Mouse (Mus musculus): ENCODE data around the gene Lrmda. TPM values are rescaled to one million over a fixed set of nuclear protein-coding genes. Genes with fewer than 3 reads are reported as not detected.

The Lrmda gene
- total and polyA plus RNA-seq, 2 experiments from 2014 or later = 0.18 TPM; not detected in 1

- H3K36me3 ChIP-seq (ENCODE audit: insufficient read depth) = no peaks in the 10 kb centered on the region
- no peak for DNase-seq
- no peak for ATAC-seq
- no peak overlapping the region for H3K4me3 ChIP-seq (ENCODE audit: low read depth, low read length)
- no peak overlapping the region for H3K9ac ChIP-seq
- no peaks in the 10 kb centered on the region for H3K4me1 ChIP-seq (ENCODE audit: insufficient read depth)
- H3K27ac ChIP-seq (ENCODE audit: low read depth, low read length) = no peak overlapping the region
- H3K9me3 ChIP-seq (ENCODE audit: low read length) = no peaks in the 10 kb centered on the region
- 32% methylated on average over 5 of the region's 5 CpGs for WGBS
- H3K4me2 ChIP-seq (ENCODE audit: low read depth) = no peak overlapping the region
- no peaks in the 10 kb centered on the region for H3K27me3 ChIP-seq (ENCODE audit: insufficient read depth, low read length)
- TF ChIP-seq CTCF (IDR thresholded peaks at IDR 0.05; ENCODE audit: low read depth) = no peak
Observed at GRCm38 (mm10) chr14:22673581-22673980, 654.1 kb downstream of the Lrmda start.

GRCm38 (mm10) chr14:22679008-22679704 lies 659.6 kb downstream of the Lrmda start:
- TF ChIP-seq CTCF (IDR thresholded peaks at IDR 0.05; ENCODE audit: low read depth) = no peak
- no peak overlapping the region for H3K9ac ChIP-seq
- no peaks in the 10 kb centered on the region for H3K4me1 ChIP-seq (ENCODE audit: insufficient read depth)
- no peaks in the 10 kb centered on the region for H3K9me3 ChIP-seq (ENCODE audit: low read length)
- no peak overlapping the region for H3K4me3 ChIP-seq (ENCODE audit: low read depth, low read length)
- no peak overlapping the region for H3K27ac ChIP-seq (ENCODE audit: low read depth, low read length)
- WGBS = 29% methylated on average over 5 of the region's 5 CpGs
- no peak for ATAC-seq
- H3K4me2 ChIP-seq (ENCODE audit: low read depth) = no peak overlapping the region
- no peak for DNase-seq
- no peaks in the 10 kb centered on the region for H3K36me3 ChIP-seq (ENCODE audit: insufficient read depth)
- H3K27me3 ChIP-seq (ENCODE audit: insufficient read depth, low read length) = no peaks in the 10 kb centered on the region; the same call in 1 of the 2 replicates

- no peak for DNase-seq
- 18% methylated on average over 9 of the region's 9 CpGs for WGBS
- Histone ChIP-seq H3K27ac (ENCODE audit: low read depth, low read length) (no peak overlapping the region), H3K4me2 (ENCODE audit: low read depth) (no peak overlapping the region), H3K4me1 (ENCODE audit: insufficient read depth) (no peaks in the 10 kb centered on the region), H3K36me3 (ENCODE audit: insufficient read depth) (no peaks in the 10 kb centered on the region), H3K9me3 (ENCODE audit: low read length) (no peaks in the 10 kb centered on the region), H3K4me3 (ENCODE audit: low read depth, low read length) (no peak overlapping the region), H3K9ac (no peak overlapping the region), H3K27me3 (ENCODE audit: insufficient read depth, low read length) (no peaks in the 10 kb centered on the region; the same call in 1 of the 2 replicates)
- no peak for TF ChIP-seq CTCF (IDR thresholded peaks at IDR 0.05; ENCODE audit: low read depth)
- ATAC-seq = no peak
Observed at GRCm38 (mm10) chr14:22679705-22680643, 660.5 kb downstream of the Lrmda start.

DNA sequence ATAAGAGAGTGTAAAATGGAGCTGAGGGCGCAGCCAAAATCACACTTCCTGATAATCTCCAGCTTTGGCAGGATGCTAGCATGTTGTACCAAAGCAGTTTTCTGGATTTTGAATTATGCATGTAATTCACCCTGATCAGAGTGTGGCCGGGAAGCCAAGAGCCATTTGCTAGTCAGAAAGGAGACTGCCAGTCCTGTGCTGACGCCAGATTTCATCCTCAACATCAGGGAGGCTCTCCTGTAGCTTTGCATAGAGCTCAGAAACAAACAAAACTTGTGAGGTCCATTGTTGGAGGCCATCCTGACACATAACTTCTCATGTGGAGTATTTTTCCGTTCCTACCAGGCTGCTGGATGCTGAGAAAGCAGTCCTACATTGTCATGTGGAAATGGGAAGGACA lies 667.4 kb downstream of the Lrmda start:
- Histone ChIP-seq H3K27me3 (ENCODE audit: insufficient read depth, low read length) (no peaks in the 10 kb centered on the region; the same call in 1 of the 2 replicates), H3K27ac (ENCODE audit: low read depth, low read length) (no peak overlapping the region), H3K9ac (no peak overlapping the region), H3K36me3 (ENCODE audit: insufficient read depth) (no peaks in the 10 kb centered on the region), H3K9me3 (ENCODE audit: low read length) (no peaks in the 10 kb centered on the region), H3K4me1 (ENCODE audit: insufficient read depth) (no peaks in the 10 kb centered on the region), H3K4me3 (ENCODE audit: low read depth, low read length) (no peak overlapping the region), H3K4me2 (ENCODE audit: low read depth) (no peak overlapping the region)
- WGBS = 46% methylated on average over 4 of the region's 4 CpGs
- ATAC-seq = no peak
- peak; percentile 17 for DNase-seq
- TF ChIP-seq CTCF (IDR thresholded peaks at IDR 0.05; ENCODE audit: low read depth) = no peak

DNA sequence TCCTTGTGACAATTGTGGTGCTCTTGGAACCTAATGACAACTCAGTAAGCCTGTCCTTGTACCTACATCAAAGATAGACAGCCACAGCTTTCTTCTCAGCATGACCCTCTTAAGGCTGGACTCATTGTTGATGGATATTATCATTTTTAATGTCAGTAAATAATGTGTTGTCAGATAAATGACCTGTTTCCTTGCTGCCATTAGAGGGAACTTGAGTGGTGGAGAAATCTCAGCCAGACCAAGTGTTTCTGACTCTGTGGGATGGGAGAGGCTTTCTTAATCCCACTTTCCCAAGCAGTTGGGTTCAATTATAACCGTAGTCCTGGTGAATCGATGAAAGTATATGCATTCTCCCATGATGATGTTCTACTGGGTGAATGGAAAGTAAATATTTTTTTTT lies 668.9 kb downstream of the Lrmda start:
- ATAC-seq (no peak), DNase-seq (no peak)
- no peaks in the 10 kb centered on the region for H3K4me1 ChIP-seq (ENCODE audit: insufficient read depth)
- no peaks in the 10 kb centered on the region for H3K9me3 ChIP-seq (ENCODE audit: low read length)
- no peaks in the 10 kb centered on the region; the same call in 1 of the 2 replicates for H3K27me3 ChIP-seq (ENCODE audit: insufficient read depth, low read length)
- TF ChIP-seq CTCF (IDR thresholded peaks at IDR 0.05; ENCODE audit: low read depth) = no peak
- no peak overlapping the region for H3K4me3 ChIP-seq (ENCODE audit: low read depth, low read length)
- H3K9ac ChIP-seq = no peak overlapping the region
- H3K27ac ChIP-seq (ENCODE audit: low read depth, low read length) = no peak overlapping the region
- H3K4me2 ChIP-seq (ENCODE audit: low read depth) = no peak overlapping the region
- WGBS = 89% methylated on average over 2 of the region's 2 CpGs
- no peaks in the 10 kb centered on the region for H3K36me3 ChIP-seq (ENCODE audit: insufficient read depth)

GRCm38 (mm10) chr14:22695448-22695847 lies 675.9 kb downstream of the Lrmda start:
- Histone ChIP-seq H3K36me3 (ENCODE audit: insufficient read depth) (no peaks in the 10 kb centered on the region), H3K27me3 (ENCODE audit: insufficient read depth, low read length) (peaks cover 5% of the 10 kb centered on the region; the same call in 1 of the 2 replicates), H3K9ac (no peak overlapping the region), H3K4me1 (ENCODE audit: insufficient read depth) (no peaks in the 10 kb centered on the region), H3K4me3 (ENCODE audit: low read depth, low read length) (no peak overlapping the region), H3K4me2 (ENCODE audit: low read depth) (no peak overlapping the region), H3K9me3 (ENCODE audit: low read length) (no peaks in the 10 kb centered on the region), H3K27ac (ENCODE audit: low read depth, low read length) (no peak overlapping the region)
- ATAC-seq (peak; percentile 51; the same call in 1 of the 2 replicates), DNase-seq (peak; percentile 65)
- WGBS = 27% methylated on average over 6 of the region's 6 CpGs
- no peak for TF ChIP-seq CTCF (IDR thresholded peaks at IDR 0.05; ENCODE audit: low read depth)

DNA sequence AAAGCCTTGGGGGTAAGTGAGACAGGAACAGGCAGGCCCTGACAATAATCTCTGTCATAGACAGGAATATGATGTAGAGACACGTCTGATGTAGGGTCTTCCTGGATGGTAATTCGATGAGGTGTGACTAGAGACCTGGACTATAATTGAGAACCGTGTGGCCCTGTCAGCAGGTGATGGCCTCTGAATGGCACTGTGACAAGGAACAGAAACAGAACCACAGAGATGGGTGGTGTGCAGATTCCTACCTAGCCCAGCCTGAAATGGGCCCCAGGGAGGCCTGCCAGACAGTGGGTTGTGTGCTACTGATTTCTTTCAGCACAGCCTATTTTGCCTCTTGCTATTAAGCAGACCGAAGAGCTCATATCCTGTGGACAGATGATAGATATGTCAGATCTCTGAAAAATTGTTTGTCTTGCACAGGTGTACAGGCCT lies 676.4 kb downstream of the Lrmda start:
- H3K4me1 ChIP-seq (ENCODE audit: insufficient read depth) = no peaks in the 10 kb centered on the region

More for the DNA sequence above, 676.4 kb downstream of the Lrmda start:
- 61% methylated on average over 4 of the region's 4 CpGs for WGBS
- Histone ChIP-seq H3K4me3 (ENCODE audit: low read depth, low read length) (no peak overlapping the region), H3K9me3 (ENCODE audit: low read length) (no peaks in the 10 kb centered on the region), H3K27ac (ENCODE audit: low read depth, low read length) (no peak overlapping the region), H3K36me3 (ENCODE audit: insufficient read depth) (no peaks in the 10 kb centered on the region), H3K27me3 (ENCODE audit: insufficient read depth, low read length) (peaks cover 5% of the 10 kb centered on the region; the same call in 1 of the 2 replicates), H3K9ac (no peak overlapping the region), H3K4me2 (ENCODE audit: low read depth) (no peak overlapping the region)
- TF ChIP-seq CTCF (IDR thresholded peaks at IDR 0.05; ENCODE audit: low read depth) = no peak
- ATAC-seq (no peak), DNase-seq (no peak)
